Mouse (Mus musculus) left cerebral cortex, postnatal 14 days (tissue): Measurements from ENCODE around the gene Smagp. TPM values are rescaled to one million over a fixed set of nuclear protein-coding genes. Genes with fewer than 3 reads are reported as not detected.
A peak's percentile ranks its signal among the peaks of the same experiment; 100 is the strongest.
"Not testable (repeated sequence)": the region's sequence is repeated elsewhere in the genome, so short reads cannot be mapped to it uniquely, and the experiment has no call there.

ENCODE experiments used
- DNase-seq, 2 experiments: peaks; one replicate each; pipeline ENCODE4 v3.0.0; 2021 to 2022; ENCODE audit warnings: low spot score in 2 of 2, mixed read lengths in 1 of 2
- intact Hi-C: fragments of 180-260 bp; cut with DNase I; formaldehyde crosslinking; loops from one replicate; pipeline ENCODE4 v1.15.1; 2025
- total RNA-seq, 2 experiments: library from RNA; stranded (reverse); gene quantifications; 2 replicates each; pipeline ENCODE4 v1.2.3; 2021

Smagp gene
- total RNA-seq, 2 experiments from 2014 or later, result 2.2 to 2.3 TPM

DNA sequence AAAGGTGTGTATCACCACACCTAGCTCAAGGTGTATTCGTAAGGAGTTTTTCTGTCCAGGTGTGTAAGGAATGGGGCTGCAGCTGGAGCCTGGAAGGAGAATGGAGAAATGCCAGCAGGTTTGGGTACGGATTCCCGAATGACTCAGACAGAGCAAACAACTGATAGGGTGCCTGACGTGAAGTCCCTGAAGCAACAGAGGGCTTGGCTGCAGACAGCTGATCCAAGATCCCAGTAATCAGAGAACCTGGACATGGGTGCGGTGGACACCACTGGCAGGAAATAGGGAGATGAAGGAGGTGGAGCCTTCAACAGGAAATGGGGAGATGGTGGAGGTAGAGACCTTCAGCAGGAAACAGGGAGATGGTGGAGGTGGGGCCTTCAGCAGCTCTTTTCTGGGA is 4.4 kb downstream of the Smagp start:
- intact Hi-C loops, result no loop called here
- DNase-seq, result no peak

DNA sequence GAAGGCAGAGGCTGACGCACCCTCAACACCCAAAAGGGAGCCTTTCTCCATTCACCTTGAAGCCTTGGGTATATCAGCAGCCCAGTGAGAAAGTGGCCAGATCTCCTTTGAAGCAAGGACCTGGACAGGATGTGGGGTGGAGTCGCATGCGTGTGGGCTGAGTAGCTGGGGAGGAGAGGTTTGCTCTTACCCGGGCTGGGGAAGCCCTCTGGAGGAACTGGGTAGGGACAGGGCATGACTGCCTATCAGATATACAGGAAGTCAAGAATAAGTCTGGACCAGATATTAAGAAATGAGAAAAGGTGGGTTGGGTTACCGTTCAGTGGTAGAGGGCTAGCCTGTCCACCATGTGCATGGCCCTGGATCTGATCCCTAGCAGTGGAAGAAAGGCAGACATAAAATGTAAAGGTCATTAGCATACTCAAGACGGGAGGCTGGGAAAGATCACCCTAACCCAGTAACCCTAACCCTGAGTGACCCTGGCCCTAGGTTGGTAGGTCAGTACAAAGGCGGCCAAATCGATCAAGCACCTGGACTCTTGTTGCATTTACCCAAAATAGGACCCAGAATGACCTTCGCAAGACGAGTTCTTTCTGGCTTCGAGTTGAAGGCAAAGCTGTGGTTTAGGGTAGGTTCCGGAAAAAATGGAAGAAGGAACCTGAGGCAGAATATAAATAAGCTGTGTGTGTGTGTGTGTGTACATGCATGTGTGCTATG is 5.1 kb downstream of the Smagp start:
- intact Hi-C loops, result no loop called here

DNA sequence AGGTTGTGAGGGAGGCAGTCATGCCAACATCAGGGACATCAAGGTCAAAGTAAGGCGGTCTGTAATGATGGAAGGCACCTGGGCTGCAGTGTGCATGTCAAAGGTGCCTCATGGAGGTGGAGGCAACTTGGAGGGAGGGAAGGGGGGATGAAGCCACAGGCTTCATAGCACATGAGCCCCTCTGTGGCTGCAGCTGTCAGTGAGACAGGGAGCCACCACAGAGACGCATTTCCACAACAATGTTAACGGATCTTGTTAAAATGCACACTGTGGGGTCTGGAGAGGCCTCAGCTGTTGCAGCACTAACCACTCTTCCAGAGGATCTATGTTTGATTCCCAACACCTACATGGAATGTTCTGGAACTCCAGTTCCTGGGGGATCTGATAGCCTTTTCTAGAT is 6.6 kb downstream of the Smagp start:
- intact Hi-C loops, result no loop called here
- no peak for DNase-seq

More for the DNA sequence above, 5.1 kb downstream of the Smagp start:
- DNase-seq, result no peak

DNA sequence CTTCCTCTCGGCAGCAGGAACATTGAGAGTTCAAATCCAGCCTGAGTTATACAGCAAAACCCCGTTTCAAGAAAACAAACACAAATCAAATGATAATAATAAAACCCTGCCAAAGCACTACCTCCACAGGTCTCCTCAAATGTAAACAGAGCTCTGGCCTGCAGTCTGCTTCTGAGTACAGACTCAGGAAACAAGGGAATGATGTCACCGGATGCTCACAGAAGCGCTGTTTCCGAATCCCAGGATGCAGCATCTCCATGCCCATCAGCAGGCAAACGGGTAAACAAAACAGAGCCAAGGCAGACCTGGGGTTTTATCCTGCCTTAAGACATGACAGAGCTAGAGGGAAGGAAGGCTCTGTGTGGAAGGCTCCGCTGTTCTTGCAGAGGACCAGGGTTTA is 7.9 kb downstream of the Smagp start:
- no peak for DNase-seq
- intact Hi-C loops, result no loop called here

GRCm38 (mm10) chr15:100627774-100628370 is 8.9 kb downstream of the Smagp start:
- no peak for DNase-seq
- intact Hi-C loops, result no loop called here

DNA sequence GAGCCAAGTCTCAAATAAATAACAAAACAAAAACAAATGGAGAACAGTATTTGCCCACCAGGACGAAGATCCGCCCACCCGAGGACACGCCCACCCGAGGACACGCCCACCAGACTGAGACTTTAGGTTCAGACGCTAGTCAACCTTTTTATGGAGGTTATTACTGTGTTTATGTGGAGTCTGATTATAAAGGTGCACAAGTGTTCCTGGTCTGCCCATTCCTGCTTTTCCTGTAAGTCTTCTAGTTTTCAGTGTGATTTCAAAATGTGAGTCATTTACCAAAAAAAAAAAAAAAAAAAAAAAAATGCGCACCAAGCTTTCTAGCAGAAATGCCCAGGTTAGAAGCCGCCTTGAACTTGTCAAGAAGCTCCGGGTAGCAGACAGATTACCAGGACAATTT is 9.5 kb downstream of the Smagp start:
- DNase-seq, result no peak
- intact Hi-C loops, result no loop called here

- DNase-seq, result no peak
- intact Hi-C loops, result loop anchor here (5.0 kb wide), 1 partner anchor 58 kb away; no protein-coding TSS in a partner anchor
Observed at GRCm38 (mm10) chr15:100624435-100624834, 12.3 kb downstream of the Smagp start.

DNA sequence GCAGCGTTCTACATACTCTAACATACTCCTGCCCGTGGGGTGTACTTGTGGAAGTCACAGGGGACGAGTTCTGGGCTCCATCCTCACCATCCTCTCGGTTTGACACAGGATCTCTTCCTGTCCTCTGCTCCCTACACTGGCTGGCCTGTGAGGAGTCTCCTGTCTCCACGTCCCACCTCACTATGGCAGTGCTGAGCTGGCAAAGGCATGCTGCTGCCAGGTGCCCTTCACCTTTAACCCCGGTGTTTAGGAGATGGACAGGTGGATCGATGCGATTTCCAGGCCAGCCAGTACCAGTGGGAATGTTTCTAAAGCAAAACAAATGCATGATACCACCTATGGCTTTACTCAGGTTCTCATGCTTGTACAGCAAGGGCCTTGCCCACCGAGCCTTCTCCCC is 13.0 kb downstream of the Smagp start:
- intact Hi-C loops, result loop anchor here (5.0 kb wide), 1 partner anchor 59 kb away; no protein-coding TSS in a partner anchor
- DNase-seq, result no peak

DNA sequence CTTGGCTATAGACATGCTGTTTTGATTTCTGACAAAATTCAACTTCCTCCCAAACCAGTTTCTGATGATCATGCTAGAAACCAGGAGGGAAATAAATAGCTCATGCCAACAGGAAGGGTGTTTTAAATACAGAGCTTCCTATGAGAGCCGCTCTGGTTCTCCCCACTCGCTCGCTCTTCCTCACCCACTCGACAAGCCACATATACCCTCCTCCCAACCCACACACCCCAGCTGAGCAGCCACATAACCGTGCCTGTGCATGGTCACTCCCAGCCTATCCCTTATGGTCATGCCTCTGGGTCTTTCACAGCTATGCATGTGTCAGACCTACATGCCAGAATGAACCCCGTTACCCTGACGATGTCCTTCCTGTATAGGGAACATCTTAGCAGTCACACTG is 14.6 kb downstream of the Smagp start:
- intact Hi-C loops, result loop anchor here (5.0 kb wide), 1 partner anchor 60 kb away; no protein-coding TSS in a partner anchor
- peak; percentile 50 to 62 for DNase-seq

GRCm38 (mm10) chr15:100621671-100622070 is 15.1 kb downstream of the Smagp start:
- intact Hi-C loops, result loop anchor here (5.0 kb wide), 1 partner anchor 61 kb away; no protein-coding TSS in a partner anchor
- not testable (repeated sequence) for DNase-seq

- intact Hi-C loops, result loop anchor here (5.0 kb wide), 1 partner anchor 67 kb away; the partner anchor contains the start of gene Tfcp2
- no peak for DNase-seq
Observed at GRCm38 (mm10) chr15:100619200-100619599, 17.5 kb downstream of the Smagp start.

GRCm38 (mm10) chr15:100616221-100616620 is 20.5 kb downstream of the Smagp start:
- peak in 1 of 2 experiments; percentile 43 for DNase-seq
- intact Hi-C loops, result loop anchor here (5.0 kb wide), 1 partner anchor 64 kb away; the partner anchor contains the start of gene Tfcp2

- intact Hi-C loops, result loop anchor here (5.0 kb wide), 1 partner anchor 64 kb away; the partner anchor contains the start of gene Tfcp2
- peak; percentile 91 to 92 for DNase-seq
Observed at GRCm38 (mm10) chr15:100615825-100616220, 20.9 kb downstream of the Smagp start.

- intact Hi-C loops, result loop anchor here (5.0 kb wide), 2 partner anchors 63 to 123 kb away; partner anchors contain the start of gene Tfcp2
- DNase-seq, result peak; percentile 98 to 99
Observed at GRCm38 (mm10) chr15:100614996-100615824, 21.5 kb downstream of the Smagp start, which contains the start of gene Dazap2. Dazap2 (plus strand) TSS chr15:100615349.

DNA sequence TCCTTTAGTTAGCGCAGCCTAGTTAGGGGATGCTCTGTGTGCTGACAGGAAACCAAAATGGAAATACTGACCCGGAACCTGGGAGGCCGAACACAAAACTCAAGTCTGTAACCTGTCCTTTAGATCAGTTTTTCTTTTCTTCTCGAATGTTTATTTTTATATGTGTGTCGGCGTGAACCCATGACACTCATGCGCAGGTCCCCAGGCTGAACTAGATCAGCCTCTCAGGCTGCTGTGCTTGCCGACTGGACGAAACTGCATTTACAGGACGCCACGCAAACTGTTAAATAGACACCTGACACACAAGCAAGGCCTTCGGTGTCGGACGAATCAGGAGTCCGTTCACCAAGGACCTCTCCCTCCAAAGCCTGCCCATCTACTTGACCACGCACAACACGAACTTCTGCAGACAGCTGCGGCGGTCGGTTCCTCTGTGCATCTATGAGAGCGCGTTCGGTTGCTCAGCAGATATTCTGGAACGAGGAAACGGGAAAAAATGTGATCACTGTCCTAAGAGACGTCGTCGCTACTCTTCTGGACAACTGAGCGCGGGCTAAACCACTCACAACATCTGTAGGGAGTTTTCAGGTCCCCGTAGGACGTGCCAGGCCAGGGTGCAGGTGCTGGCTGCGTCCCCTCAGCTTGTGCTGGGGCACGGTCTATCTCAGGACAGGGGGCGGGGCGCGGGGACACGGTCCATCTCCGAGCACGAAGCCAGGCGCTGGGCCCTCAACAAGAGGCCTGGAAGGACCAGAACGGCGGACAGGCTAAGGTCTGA is 22.3 kb downstream of the Smagp start:
- DNase-seq, result peak; percentile 25 to 60
- intact Hi-C loops, result loop anchor here (5.0 kb wide), 1 partner anchor 122 kb away; no protein-coding TSS in a partner anchor

- peak; percentile 73 to 80 for DNase-seq
- intact Hi-C loops, result loop anchor here (5.0 kb wide), 1 partner anchor 121 kb away; no protein-coding TSS in a partner anchor
Observed at GRCm38 (mm10) chr15:100613584-100613983, 23.2 kb downstream of the Smagp start.

- intact Hi-C loops, result loop anchor here (5.0 kb wide), 1 partner anchor 120 kb away; no protein-coding TSS in a partner anchor
- no peak for DNase-seq
Observed at GRCm38 (mm10) chr15:100612432-100612831, 24.3 kb downstream of the Smagp start.

DNA sequence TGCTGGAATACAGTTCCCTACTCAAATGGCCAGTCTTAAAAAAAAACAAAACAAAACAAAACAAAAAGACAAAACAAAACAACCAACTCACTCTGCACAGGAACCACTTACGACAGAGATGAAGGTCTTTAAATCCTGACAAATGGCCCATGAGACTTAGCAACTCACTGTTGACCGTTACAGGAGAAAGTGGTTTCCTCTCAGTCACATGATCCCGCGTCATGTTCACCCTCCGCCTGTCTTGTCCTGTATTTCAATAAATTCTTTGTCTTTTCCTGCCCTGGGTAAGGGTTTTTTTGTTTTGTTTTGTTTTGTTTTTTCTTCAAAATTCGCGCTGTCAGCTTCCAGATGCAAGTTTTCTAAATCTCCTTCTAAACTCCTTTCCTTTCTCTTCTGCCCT is 24.8 kb downstream of the Smagp start:
- no peak for DNase-seq
- intact Hi-C loops, result loop anchor here (5.0 kb wide), 1 partner anchor 120 kb away; no protein-coding TSS in a partner anchor

DNA sequence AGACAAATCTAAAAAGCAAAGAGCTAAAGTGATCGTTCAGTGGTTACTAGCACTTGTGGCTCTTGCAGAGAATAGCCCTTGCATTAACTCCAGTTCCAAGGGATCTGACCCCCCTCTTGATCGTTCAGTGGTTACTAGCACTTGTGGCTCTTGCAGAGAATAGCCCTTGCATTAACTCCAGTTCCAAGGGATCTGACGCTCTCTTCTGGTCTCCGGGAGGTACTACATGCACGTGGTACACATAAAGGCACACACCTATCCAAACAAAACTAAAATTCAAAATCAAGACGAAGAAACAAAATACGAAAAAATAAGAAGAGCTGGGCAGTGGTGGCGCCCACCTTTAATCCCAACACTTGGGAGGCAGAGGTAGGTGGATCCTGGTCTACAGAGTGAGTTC is 30.1 kb downstream of the Smagp start:
- intact Hi-C loops, DNase-seq: not testable (repeated sequence)
